Mouse (Mus musculus) erythroblast, adult 5-6 weeks (primary cell): Measurements from ENCODE around the gene Bcl2a1a. TPM values are rescaled to one million over a fixed set of nuclear protein-coding genes. Genes with fewer than 3 reads are reported as not detected.
"Not testable (repeated sequence)": the region's sequence is repeated elsewhere in the genome, so short reads cannot be mapped to it uniquely, and the experiment has no call there.

Experiments used
- ATAC-seq: replicated peaks from 2 replicates; pipeline ENCODE4 v1.8.0; 2016; ENCODE audit warnings: moderate number of reproducible peaks, mild to moderate bottlenecking, moderate TSS enrichment, inconsistent platforms; ENCODE audit not compliant: poor library complexity, low FRiP score, severe bottlenecking
- total RNA-seq, 2 experiments: library from RNA; stranded (forward) in 1 of 2; stranded (reverse) in 1 of 2; fragments of 150-400 nt in 1 of 2; fragments of 200-764, 138-1000 nt in 1 of 2; gene quantifications; 2 replicates each; pipeline versions ENCODE4 v1.2.3 to v1.2.4; 2015 to 2017; ENCODE audit warnings: low replicate concordance in 2 of 2

Bcl2a1a gene
- total RNA-seq (2015; ENCODE audit: low replicate concordance) (not detected in 2 replicates), total RNA-seq (2017; ENCODE audit: low replicate concordance) (4.4 and 8.9 TPM in 2 replicates)

GRCm38 (mm10) chr9:88956670-88957153, at the start of gene Bcl2a1a:
Bcl2a1a (plus strand) TSS chr9:88956900.
- ATAC-seq = not testable (repeated sequence)

- ATAC-seq = not testable (repeated sequence)
These were observed 40.1 kb upstream of the Bcl2a1a start for GRCm38 (mm10) chr9:88916576-88916975.

GRCm38 (mm10) chr9:88938312-88938711, 18.4 kb upstream of the Bcl2a1a start:
- ATAC-seq = not testable (repeated sequence)

- ATAC-seq = not testable (repeated sequence)
These were observed 5.2 kb upstream of the Bcl2a1a start for GRCm38 (mm10) chr9:88951466-88951865.

GRCm38 (mm10) chr9:88953151-88953550, 3.5 kb upstream of the Bcl2a1a start:
- not testable (repeated sequence) for ATAC-seq

GRCm38 (mm10) chr9:88955224-88955623, 1.5 kb upstream of the Bcl2a1a start:
- not testable (repeated sequence) for ATAC-seq

- not testable (repeated sequence) for ATAC-seq
These were observed 665 bp upstream of the Bcl2a1a start for GRCm38 (mm10) chr9:88956035-88956434.

GRCm38 (mm10) chr9:88958891-88959290, 2.2 kb downstream of the Bcl2a1a start:
- no peak for ATAC-seq

GRCm38 (mm10) chr9:88959981-88960380, 3.3 kb downstream of the Bcl2a1a start:
- not testable (repeated sequence) for ATAC-seq

GRCm38 (mm10) chr9:88966462-88966861, 9.8 kb downstream of the Bcl2a1a start:
- not testable (repeated sequence) for ATAC-seq

GRCm38 (mm10) chr9:88969502-88969901, 12.8 kb downstream of the Bcl2a1a start:
- ATAC-seq = not testable (repeated sequence)

GRCm38 (mm10) chr9:88976875-88977274, 20.2 kb downstream of the Bcl2a1a start:
- not testable (repeated sequence) for ATAC-seq

- ATAC-seq = not testable (repeated sequence)
These were observed 23.1 kb downstream of the Bcl2a1a start for GRCm38 (mm10) chr9:88979781-88980180.

- ATAC-seq = not testable (repeated sequence)
These were observed 44.8 kb downstream of the Bcl2a1a start for GRCm38 (mm10) chr9:89001541-89001940.

Other genes with a start within 250 kb of the Bcl2a1a start
- gene Mthfsl, start 236.6 kb upstream of the Bcl2a1a start, total RNA-seq (2015; ENCODE audit: low replicate concordance) = 8.5 and 21.3 TPM in 2 replicates
- gene Mthfsl, start 236.6 kb upstream of the Bcl2a1a start, total RNA-seq (2017; ENCODE audit: low replicate concordance) = 6.1 and 10.2 TPM in 2 replicates
- gene Bcl2a1d, start 225.0 kb upstream of the Bcl2a1a start, total RNA-seq (2015; ENCODE audit: low replicate concordance) = 1.7 and 11.7 TPM in 2 replicates
- 3.1 and 3.3 TPM in 2 replicates for gene Bcl2a1d, start 225.0 kb upstream of the Bcl2a1a start, total RNA-seq (2017; ENCODE audit: low replicate concordance)
- gene Trim43c, start 117.7 kb upstream of the Bcl2a1a start, total RNA-seq (2015; ENCODE audit: low replicate concordance) = not detected in 2 replicates
- 0.28 TPM in 1 of 2 replicates, not detected in the other for gene Trim43c, start 117.7 kb upstream of the Bcl2a1a start, total RNA-seq (2017; ENCODE audit: low replicate concordance)
- not detected in 2 replicates for gene Trim43b, start 135.9 kb downstream of the Bcl2a1a start, total RNA-seq (2015; ENCODE audit: low replicate concordance)
- 0.28 TPM in 1 of 2 replicates, not detected in the other for gene Trim43b, start 135.9 kb downstream of the Bcl2a1a start, total RNA-seq (2017; ENCODE audit: low replicate concordance)
- 3.7 and 11.9 TPM in 2 replicates for gene Bcl2a1b, start 242.3 kb downstream of the Bcl2a1a start, total RNA-seq (2015; ENCODE audit: low replicate concordance)
- gene Bcl2a1b, start 242.3 kb downstream of the Bcl2a1a start, total RNA-seq (2017; ENCODE audit: low replicate concordance) = 1.8 and 10.4 TPM in 2 replicates
- not detected in 2 replicates for gene Gm29094, start 242.5 kb downstream of the Bcl2a1a start, total RNA-seq (2015; ENCODE audit: low replicate concordance)
- gene Gm29094, start 242.5 kb downstream of the Bcl2a1a start, total RNA-seq (2017; ENCODE audit: low replicate concordance) = 1.3 TPM in 1 of 2 replicates, not detected in the other